Mouse (Mus musculus) C2C12 (cell line): ENCODE measurements around the gene Fbxo5. TPM values are rescaled to one million over a fixed set of nuclear protein-coding genes. Genes with fewer than 3 reads are reported as not detected.

Experiments
- H3K27me3 ChIP-seq: one replicate; pipeline ENCODE4 v1.6.1; 2011; ENCODE audit not compliant: control insufficient read depth, insufficient read depth, insufficient read length
- H3K36me3 ChIP-seq: one replicate; pipeline ENCODE4 v1.6.1; 2011; ENCODE audit not compliant: control insufficient read depth, insufficient read depth
- H3K4me3 ChIP-seq: one replicate; pipeline ENCODE4 v1.5.1; 2011; ENCODE audit warnings: mild to moderate bottlenecking, control low read depth; ENCODE audit not compliant: poor library complexity, insufficient read depth, severe bottlenecking
- H3K79me2 ChIP-seq: one replicate; pipeline ENCODE4 v1.6.1; 2011; ENCODE audit not compliant: control insufficient read depth, insufficient read depth
- H3K79me3 ChIP-seq: one replicate; pipeline ENCODE4 v1.6.1; 2011; ENCODE audit warnings: low read depth, control low read depth
- H3ac ChIP-seq: one replicate; pipeline ENCODE3; 2011; ENCODE audit warnings: low read depth; ENCODE audit not compliant: control insufficient read depth, insufficient read length
- CEBPB ChIP-seq: IDR thresholded peaks from one replicate; pipeline ENCODE4 v1.6.1; 2011; ENCODE audit warnings: low read depth, mild to moderate bottlenecking, control low read depth, moderate library complexity
- CTCF ChIP-seq: IDR thresholded peaks from one replicate; pipeline ENCODE4 v1.5.1; 2011; ENCODE audit not compliant: control insufficient read depth, insufficient read depth, insufficient read length
- FOSL1 ChIP-seq: IDR thresholded peaks from one replicate; pipeline ENCODE4 v1.8.0; 2011; ENCODE audit warnings: mild to moderate bottlenecking, low read length; ENCODE audit not compliant: poor library complexity, insufficient read depth, severe bottlenecking
- MAX ChIP-seq: IDR thresholded peaks from one replicate; pipeline ENCODE4 v1.6.1; 2011; ENCODE audit warnings: mild to moderate bottlenecking, control low read depth
- MYOD1 ChIP-seq: IDR thresholded peaks from one replicate; pipeline ENCODE4 v1.6.1; 2011; ENCODE audit warnings: low read depth; ENCODE audit not compliant: control insufficient read depth, insufficient read length
- MYOG ChIP-seq: IDR thresholded peaks from one replicate; pipeline ENCODE4 v1.6.1; 2011; ENCODE audit not compliant: control insufficient read depth, insufficient read length; ENCODE audit errors: extremely low read depth
- USF1 ChIP-seq: IDR thresholded peaks from one replicate; pipeline ENCODE4 v1.6.1; 2011; ENCODE audit warnings: low read depth, mild to moderate bottlenecking, control low read depth, moderate library complexity
- polyA plus RNA-seq: library from polyadenylated mRNA; unstranded; fragments of >200 nt; fragmentation: generic; extraction: Trizol; gene quantifications from one replicate; pipeline ENCODE4 v1.2.1, GENCODE M21; 2012; ENCODE audit warnings: missing spikeins

Fbxo5 gene
- polyA plus RNA-seq, 1 experiment = 19.9 TPM

- Histone ChIP-seq H3K79me2 (peaks cover 33% of the 10 kb centered on the region), H3K4me3 (no peak overlapping the region), H3K36me3 (peaks cover 34% of the 10 kb centered on the region), H3K79me3 (peaks cover 31% of the 10 kb centered on the region), H3K27me3 (no peaks in the 10 kb centered on the region), H3ac (no peak overlapping the region)
- TF ChIP-seq CTCF (no peak), MYOG (no peak), MYOD1 (no peak), FOSL1 (no peak), CEBPB (no peak), USF1 (no peak), MAX (no peak)
Measured at GRCm38 (mm10) chr10:5806996-5807395, 1.6 kb upstream of the Fbxo5 start.

GRCm38 (mm10) chr10:5806416-5806815 is 1.0 kb upstream of the Fbxo5 start:
- Histone ChIP-seq H3K27me3 (no peaks in the 10 kb centered on the region), H3K79me2 (peaks cover 39% of the 10 kb centered on the region), H3K79me3 (peaks cover 36% of the 10 kb centered on the region), H3K36me3 (peaks cover 34% of the 10 kb centered on the region), H3K4me3 (peak overlapping the region; percentile 85), H3ac (peak overlapping the region; percentile 27)
- TF ChIP-seq MYOD1 (no peak), FOSL1 (no peak), MAX (no peak), CEBPB (no peak), USF1 (no peak), CTCF (no peak), MYOG (no peak)

- Histone ChIP-seq H3K36me3 (peaks cover 38% of the 10 kb centered on the region), H3K79me3 (peaks cover 42% of the 10 kb centered on the region), H3K27me3 (no peaks in the 10 kb centered on the region), H3ac (peak overlapping the region; percentile 66), H3K79me2 (peaks cover 45% of the 10 kb centered on the region), H3K4me3 (peak overlapping the region; percentile 85)
- TF ChIP-seq MYOG (no peak), FOSL1 (no peak), MAX (peak; percentile 51), USF1 (peak; percentile 90)
Measured at GRCm38 (mm10) chr10:5805731-5806307, 419 bp upstream of the Fbxo5 start.

- H3K79me2 ChIP-seq = peaks cover 56% of the 10 kb centered on the region
- peaks cover 51% of the 10 kb centered on the region for H3K79me3 ChIP-seq
- H3K27me3 ChIP-seq = no peaks in the 10 kb centered on the region
- H3K4me3 ChIP-seq = peak overlapping the region; percentile 85
- H3ac ChIP-seq = peak overlapping the region; percentile 92
- TF ChIP-seq CEBPB (no peak), MAX (peak; percentile 10), MYOG (no peak), FOSL1 (no peak), CTCF (no peak)
- H3K36me3 ChIP-seq = peaks cover 48% of the 10 kb centered on the region
Measured at GRCm38 (mm10) chr10:5804691-5805156, 676 bp downstream of the Fbxo5 start.

GRCm38 (mm10) chr10:5803739-5804138 is 1.7 kb downstream of the Fbxo5 start:
- peaks cover 56% of the 10 kb centered on the region for H3K36me3 ChIP-seq
- H3K27me3 ChIP-seq = no peaks in the 10 kb centered on the region
- H3K79me2 ChIP-seq = peaks cover 57% of the 10 kb centered on the region
- peak overlapping the region; percentile 68 for H3ac ChIP-seq
- H3K4me3 ChIP-seq = peak overlapping the region; percentile 85
- peaks cover 52% of the 10 kb centered on the region for H3K79me3 ChIP-seq
- TF ChIP-seq MYOG = no peak
- TF ChIP-seq MAX = no peak
- TF ChIP-seq FOSL1 = no peak
- TF ChIP-seq MYOD1 = no peak
- no peak for TF ChIP-seq CEBPB
- TF ChIP-seq USF1 = no peak
- TF ChIP-seq CTCF = no peak

- H3K36me3 ChIP-seq = peaks cover 65% of the 10 kb centered on the region
Measured at GRCm38 (mm10) chr10:5802866-5803265, 2.5 kb downstream of the Fbxo5 start.

More at GRCm38 (mm10) chr10:5802866-5803265, 2.5 kb downstream of the Fbxo5 start:
- Histone ChIP-seq H3K79me2 (peaks cover 57% of the 10 kb centered on the region), H3K27me3 (no peaks in the 10 kb centered on the region), H3K4me3 (peak overlapping the region; percentile 85), H3K79me3 (peaks cover 52% of the 10 kb centered on the region), H3ac (peak overlapping the region; percentile 8)
- no peak for TF ChIP-seq FOSL1
- TF ChIP-seq MYOG = no peak
- TF ChIP-seq MAX = no peak
- no peak for TF ChIP-seq CTCF
- TF ChIP-seq CEBPB = no peak
- no peak for TF ChIP-seq MYOD1
- TF ChIP-seq USF1 = no peak
